Mouse (Mus musculus) cerebellum, adult 2 months (tissue): Measurements from ENCODE around the gene Dock4.

Source experiments
- CTCF ChIP-seq: fragments of 200-500 bp; IDR thresholded peaks from 2 replicates; pipeline ENCODE4 v1.5.1; 2011; ENCODE audit warnings: low read depth, mild to moderate bottlenecking, control low read depth, low read length, moderate library complexity, borderline replicate concordance; ENCODE audit not compliant: insufficient read depth
- POLR2A ChIP-seq: fragments of 200-500 bp; IDR thresholded peaks from 2 replicates; pipeline ENCODE4 v1.6.1; 2011; ENCODE audit warnings: low read length, control low read depth, borderline replicate concordance; ENCODE audit not compliant: insufficient read depth

- TF ChIP-seq CTCF (no peak), POLR2A (no peak)
Measured at GRCm38 (mm10) chr12:40704296-40704695, 258.5 kb downstream of the Dock4 start.
